Mouse (Mus musculus): ENCODE data around the gene Sik1.

- TF ChIP-seq POLR2A (IDR thresholded peaks at IDR 0.05; ENCODE audit: insufficient read length, low read depth) (no peak), CEBPB (IDR thresholded peaks at IDR 0.05; ENCODE audit: insufficient read depth, poor library complexity, severe bottlenecking) (no peak), POLR2AphosphoS2 (IDR thresholded peaks at IDR 0.05; ENCODE audit: insufficient read length, low read depth) (no peak)
Measured at GRCm38 (mm10) chr17:31867061-31867460, 11.5 kb upstream of the Sik1 start.

Measured in myocyte (in vitro differentiated cells).